Mouse (Mus musculus): Measurements from ENCODE around the gene Ccdc155. TPM values are rescaled to one million over a fixed set of nuclear protein-coding genes. Genes with fewer than 3 reads are reported as not detected.

Gene Ccdc155
- polyA plus RNA-seq, 1 experiment from 2014 or later: 1.7 TPM

Small RNA genes within 50 kb of the gene (microRNA-seq; reads per million reads assigned to microRNA genes)
- gene Mir7055: not detected

Other genes starting within 250 kb of the Ccdc155 start
- 27.8 and 29.9 TPM in 2 replicates for gene Cpt1c, start 230.0 kb downstream of the Ccdc155 start, polyA plus RNA-seq (2016; fragmentation: Nextera tagmentation; extraction: Ambion mirVana)
- gene Prmt1, start 218.3 kb downstream of the Ccdc155 start, polyA plus RNA-seq (2016; fragmentation: Nextera tagmentation; extraction: Ambion mirVana): 704 and 706 TPM in 2 replicates
- 90.9 and 97.2 TPM in 2 replicates for gene Irf3, start 207.2 kb downstream of the Ccdc155 start, polyA plus RNA-seq (2016; fragmentation: Nextera tagmentation; extraction: Ambion mirVana)
- 87.3 and 96.8 TPM in 2 replicates for gene Bcl2l12, start 206.2 kb downstream of the Ccdc155 start, polyA plus RNA-seq (2016; fragmentation: Nextera tagmentation; extraction: Ambion mirVana)
- gene Scaf1, start 188.5 kb downstream of the Ccdc155 start, polyA plus RNA-seq (2016; fragmentation: Nextera tagmentation; extraction: Ambion mirVana): 42.1 and 46.9 TPM in 2 replicates
- gene Rras, start 186.9 kb downstream of the Ccdc155 start, polyA plus RNA-seq (2016; fragmentation: Nextera tagmentation; extraction: Ambion mirVana): 20.8 and 21.4 TPM in 2 replicates
- gene Prr12, start 152.0 kb downstream of the Ccdc155 start, polyA plus RNA-seq (2016; fragmentation: Nextera tagmentation; extraction: Ambion mirVana): 15.0 and 16.2 TPM in 2 replicates
- gene Nosip, start 142.5 kb downstream of the Ccdc155 start, polyA plus RNA-seq (2016; fragmentation: Nextera tagmentation; extraction: Ambion mirVana): 60.6 and 69.7 TPM in 2 replicates
- 21.2 and 21.7 TPM in 2 replicates for gene Prrg2, start 142.2 kb downstream of the Ccdc155 start, polyA plus RNA-seq (2016; fragmentation: Nextera tagmentation; extraction: Ambion mirVana)
- 261 and 271 TPM in 2 replicates for gene Rcn3, start 112.7 kb downstream of the Ccdc155 start, polyA plus RNA-seq (2016; fragmentation: Nextera tagmentation; extraction: Ambion mirVana)
- 12.3 and 13.4 TPM in 2 replicates for gene Fcgrt, start 101.0 kb downstream of the Ccdc155 start, polyA plus RNA-seq (2016; fragmentation: Nextera tagmentation; extraction: Ambion mirVana)
- 1,572 and 1,576 TPM in 2 replicates for gene Rps11, start 80.5 kb downstream of the Ccdc155 start, polyA plus RNA-seq (2016; fragmentation: Nextera tagmentation; extraction: Ambion mirVana)
- gene Rpl13a, start 76.1 kb downstream of the Ccdc155 start, polyA plus RNA-seq (2016; fragmentation: Nextera tagmentation; extraction: Ambion mirVana): 1,352 and 1,447 TPM in 2 replicates
- gene Gm45713, start 68.7 kb downstream of the Ccdc155 start, polyA plus RNA-seq (2016; fragmentation: Nextera tagmentation; extraction: Ambion mirVana): 0.32 TPM in 1 of 2 replicates, not detected in the other
- 0.71 and 0.83 TPM in 2 replicates for gene Flt3l, start 68.5 kb downstream of the Ccdc155 start, polyA plus RNA-seq (2016; fragmentation: Nextera tagmentation; extraction: Ambion mirVana)
- gene Pih1d1, start 50.6 kb downstream of the Ccdc155 start, polyA plus RNA-seq (2016; fragmentation: Nextera tagmentation; extraction: Ambion mirVana): 91.8 and 93.0 TPM in 2 replicates
- 51.4 and 53.8 TPM in 2 replicates for gene Aldh16a1, start 50.3 kb downstream of the Ccdc155 start, polyA plus RNA-seq (2016; fragmentation: Nextera tagmentation; extraction: Ambion mirVana)
- 0.17 and 0.25 TPM in 2 replicates for gene Slc17a7, start 40.9 kb downstream of the Ccdc155 start, polyA plus RNA-seq (2016; fragmentation: Nextera tagmentation; extraction: Ambion mirVana)
- not detected in 2 replicates for gene Gfy, start 25.3 kb downstream of the Ccdc155 start, polyA plus RNA-seq (2016; fragmentation: Nextera tagmentation; extraction: Ambion mirVana)
- gene Pth2, start 23.9 kb downstream of the Ccdc155 start, polyA plus RNA-seq (2016; fragmentation: Nextera tagmentation; extraction: Ambion mirVana): not detected in 2 replicates
- 0.80 and 1.2 TPM in 2 replicates for gene Dkkl1, start 7.3 kb upstream of the Ccdc155 start, polyA plus RNA-seq (2016; fragmentation: Nextera tagmentation; extraction: Ambion mirVana)
- gene Tead2, start 10.9 kb upstream of the Ccdc155 start, polyA plus RNA-seq (2016; fragmentation: Nextera tagmentation; extraction: Ambion mirVana): 316 and 326 TPM in 2 replicates
- gene Cd37, start 34.2 kb upstream of the Ccdc155 start, polyA plus RNA-seq (2016; fragmentation: Nextera tagmentation; extraction: Ambion mirVana): 1.6 TPM in 2 replicates
- gene Slc6a16, start 36.2 kb upstream of the Ccdc155 start, polyA plus RNA-seq (2016; fragmentation: Nextera tagmentation; extraction: Ambion mirVana): 0.18 and 0.42 TPM in 2 replicates
- not detected in 2 replicates for gene Slc6a21, start 72.6 kb upstream of the Ccdc155 start, polyA plus RNA-seq (2016; fragmentation: Nextera tagmentation; extraction: Ambion mirVana)
- gene Trpm4, start 128.9 kb upstream of the Ccdc155 start, polyA plus RNA-seq (2016; fragmentation: Nextera tagmentation; extraction: Ambion mirVana): 14.0 and 16.1 TPM in 2 replicates
- gene Hrc, start 130.4 kb upstream of the Ccdc155 start, polyA plus RNA-seq (2016; fragmentation: Nextera tagmentation; extraction: Ambion mirVana): 1.8 and 1.9 TPM in 2 replicates
- gene Ppfia3, start 162.1 kb upstream of the Ccdc155 start, polyA plus RNA-seq (2016; fragmentation: Nextera tagmentation; extraction: Ambion mirVana): 6.4 and 8.4 TPM in 2 replicates
- gene Lin7b, start 165.7 kb upstream of the Ccdc155 start, polyA plus RNA-seq (2016; fragmentation: Nextera tagmentation; extraction: Ambion mirVana): 1.4 and 1.8 TPM in 2 replicates
- 341 and 347 TPM in 2 replicates for gene Snrnp70, start 190.8 kb upstream of the Ccdc155 start, polyA plus RNA-seq (2016; fragmentation: Nextera tagmentation; extraction: Ambion mirVana)
- gene Kcna7, start 200.8 kb upstream of the Ccdc155 start, polyA plus RNA-seq (2016; fragmentation: Nextera tagmentation; extraction: Ambion mirVana): 0.13 and 0.18 TPM in 2 replicates
- gene Ntf5, start 208.8 kb upstream of the Ccdc155 start, polyA plus RNA-seq (2016; fragmentation: Nextera tagmentation; extraction: Ambion mirVana): 3.9 and 5.6 TPM in 2 replicates
- 0.33 TPM in 1 of 2 replicates, not detected in the other for gene Lhb, start 215.9 kb upstream of the Ccdc155 start, polyA plus RNA-seq (2016; fragmentation: Nextera tagmentation; extraction: Ambion mirVana)
- 45.2 and 46.2 TPM in 2 replicates for gene Gys1, start 230.0 kb upstream of the Ccdc155 start, polyA plus RNA-seq (2016; fragmentation: Nextera tagmentation; extraction: Ambion mirVana)
- 155 and 156 TPM in 2 replicates for gene Ruvbl2, start 233.2 kb upstream of the Ccdc155 start, polyA plus RNA-seq (2016; fragmentation: Nextera tagmentation; extraction: Ambion mirVana)

Data from limb, embryonic 12.5 days (tissue).